ENCODE assay signal across 7 mouse cellular contexts in the genomic region with DNA sequence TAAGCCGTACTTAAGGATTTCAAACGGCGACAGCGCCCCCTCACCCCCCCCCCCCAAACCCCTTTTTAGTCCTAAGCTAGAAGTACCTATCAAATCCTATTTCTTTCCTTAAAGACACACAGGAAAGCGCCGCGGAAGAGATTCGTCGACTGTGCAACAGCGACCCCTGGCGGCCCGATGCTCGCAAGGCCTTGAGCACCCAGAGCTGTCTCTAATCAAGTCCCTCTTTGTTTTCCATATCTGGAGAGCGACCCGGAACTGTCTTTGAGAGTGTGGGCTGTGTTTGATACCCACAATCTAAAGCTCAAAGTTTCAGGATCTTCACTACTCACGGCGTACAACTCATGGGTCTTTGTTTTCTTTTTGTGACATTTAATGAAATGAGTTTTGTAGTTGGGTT.
DNase-seq lines count a peak whose midpoint lies in the region; ATAC-seq and TF ChIP-seq lines count a peak whose summit lies in the region.

No protein-coding gene starts in this region.

- intact Hi-C loops in heart, adult 2 months (cut with DNase I): loop anchor here (1.0 to 10.0 kb wide), 4 partner anchors 558 to 1099 kb away; a partner anchor contains a TSS

- peak overlapping the region; percentile 41 for H3K4me3 ChIP-seq in embryonic facial prominence, embryonic 13.5 days
- peak overlapping the region; percentile 74 for H3K4me3 ChIP-seq in heart, adult 2 months
- H3K4me3 ChIP-seq in limb, embryonic 13.5 days: peak overlapping the region; percentile 45
- peak overlapping the region; percentile 46 for H3K4me3 ChIP-seq in midbrain, embryonic 16.5 days (ENCODE audit: low read depth, low read length)

- peak; percentile 88 for TF ChIP-seq CTCF in heart, adult 2 months (IDR thresholded peaks at IDR 0.05)

- TF ChIP-seq EP300 in heart, adult 2 months (IDR thresholded peaks at IDR 0.05; ENCODE audit: insufficient read depth, low read depth, low read length): peak; percentile 77; the same call in 1 of the 2 replicates

- ATAC-seq in embryonic facial prominence, embryonic 13.5 days (ENCODE audit: insufficient number of reproducible peaks, insufficient read depth, low FRiP score, low TSS enrichment, low read depth): peak; percentile 88
- ATAC-seq in limb, embryonic 13.5 days (ENCODE audit: low FRiP score, low read depth): peak; percentile 91
- peak; percentile 97 for ATAC-seq in midbrain, embryonic 16.5 days

- DNase-seq in adrenal gland, postnatal 36 days: peak; percentile 93 to 96
- DNase-seq in heart, adult 2 months: peak; percentile 91 to 92
- peak; percentile 85 to 93 for DNase-seq in kidney, adult 8-10 months
- peak; percentile 74 to 93 for DNase-seq in spleen, postnatal 10 days (ENCODE audit: low spot score in 2 of 2)

- H3K36me3 ChIP-seq in embryonic facial prominence, embryonic 13.5 days: no peaks in the 10 kb centered on the region
- no peaks in the 10 kb centered on the region for H3K36me3 ChIP-seq in heart, adult 2 months (ENCODE audit: control insufficient read depth, insufficient read depth, low read length)
- H3K36me3 ChIP-seq in limb, embryonic 13.5 days: no peaks in the 10 kb centered on the region
- no peaks in the 10 kb centered on the region for H3K36me3 ChIP-seq in midbrain, embryonic 16.5 days (ENCODE audit: control insufficient read depth, insufficient read depth, low read length)

- peak overlapping the region; percentile 72 for H3K9ac ChIP-seq in embryonic facial prominence, embryonic 13.5 days
- H3K9ac ChIP-seq in heart, adult 2 months (ENCODE audit: low read depth, low read length): peak overlapping the region; percentile 62
- H3K9ac ChIP-seq in limb, embryonic 13.5 days: peak overlapping the region; percentile 73
- peak overlapping the region; percentile 75 for H3K9ac ChIP-seq in midbrain, embryonic 16.5 days (ENCODE audit: low read depth, low read length)

- H3K4me1 ChIP-seq in embryonic facial prominence, embryonic 13.5 days: peaks cover 28% of the 10 kb centered on the region
- H3K4me1 ChIP-seq in heart, adult 2 months (ENCODE audit: control insufficient read depth, insufficient read depth, low read length): no peaks in the 10 kb centered on the region
- peaks cover 20% of the 10 kb centered on the region for H3K4me1 ChIP-seq in limb, embryonic 13.5 days
- H3K4me1 ChIP-seq in midbrain, embryonic 16.5 days (ENCODE audit: control insufficient read depth, insufficient read depth, low read length): peaks cover 14% of the 10 kb centered on the region

- TF ChIP-seq POLR2A in heart, adult 2 months (IDR thresholded peaks at IDR 0.05; ENCODE audit: insufficient read depth, low read depth, low read length): no peak

- no peaks in the 10 kb centered on the region for H3K79me2 ChIP-seq in heart, adult 2 months (replicated peaks; ENCODE audit: control insufficient read depth, insufficient read depth, low read length)

- no peaks in the 10 kb centered on the region for H3K27me3 ChIP-seq in embryonic facial prominence, embryonic 13.5 days
- H3K27me3 ChIP-seq in heart, adult 2 months (ENCODE audit: control insufficient read depth, insufficient read depth, low read length): no peaks in the 10 kb centered on the region
- no peaks in the 10 kb centered on the region for H3K27me3 ChIP-seq in limb, embryonic 13.5 days
- no peaks in the 10 kb centered on the region for H3K27me3 ChIP-seq in midbrain, embryonic 16.5 days (ENCODE audit: control insufficient read depth, insufficient read depth, low read depth, low read length)

- H3K4me2 ChIP-seq in embryonic facial prominence, embryonic 13.5 days: peak overlapping the region; percentile 61
- H3K4me2 ChIP-seq in limb, embryonic 13.5 days (replicated peaks): peak overlapping the region; percentile 67
- H3K4me2 ChIP-seq in midbrain, embryonic 16.5 days (ENCODE audit: low read length): peak overlapping the region; percentile 56

- peak overlapping the region; percentile 98 for H3K27ac ChIP-seq in embryonic facial prominence, embryonic 13.5 days
- H3K27ac ChIP-seq in heart, adult 2 months: peak overlapping the region; percentile 97
- peak overlapping the region; percentile 98 for H3K27ac ChIP-seq in limb, embryonic 13.5 days
- peak overlapping the region; percentile 97 for H3K27ac ChIP-seq in midbrain, embryonic 16.5 days (ENCODE audit: low read length)

- H3K9me3 ChIP-seq in embryonic facial prominence, embryonic 13.5 days: no peaks in the 10 kb centered on the region
- no peaks in the 10 kb centered on the region for H3K9me3 ChIP-seq in limb, embryonic 13.5 days
- no peaks in the 10 kb centered on the region for H3K9me3 ChIP-seq in midbrain, embryonic 16.5 days (replicated peaks; ENCODE audit: control insufficient read depth, low read length, poor library complexity, severe bottlenecking)

- WGBS in embryonic facial prominence, embryonic 13.5 days: under 1% methylated on average over 17 of the region's 17 CpGs
- WGBS in heart, adult 2 months: under 1% methylated on average over 17 of the region's 17 CpGs
- under 1% methylated on average over 17 of the region's 17 CpGs for WGBS in limb, embryonic 13.5 days
- WGBS in midbrain, embryonic 16.5 days: 0% methylated on average over 17 of the region's 17 CpGs

Comparison
In these comparisons a context has a peak if more than half of its experiments do, and no peak if none do; other contexts are left out.
1. Peak in every context shown above with its lines: DNase-seq, ATAC-seq, H3K4me3 ChIP-seq and H3K27ac ChIP-seq.